Comparison of ENCODE assay signal across 12 mouse cellular contexts in genomic region chr13:93440167-93440566, GRCm38 (mm10). TPM values are rescaled to one million over a fixed set of nuclear protein-coding genes. Genes with fewer than 3 reads are reported as not detected.
DNase-seq lines count a peak whose midpoint lies in the region; ATAC-seq and TF ChIP-seq lines count a peak whose summit lies in the region.
"Had no signal": no experiment of that assay in that cellular context is flagged by ENCODE, and none has a peak within 500 bp of the region (broad histone marks: within the 10 kb centered on the region; RNA-seq: fewer than 3 reads in every experiment).

No protein-coding gene starts in this region.

- no peak for TF ChIP-seq CTCF in liver, postnatal 0 days (IDR thresholded peaks at IDR 0.05; ENCODE audit: low read depth)

- TF ChIP-seq EP300 in liver, postnatal 0 days (IDR thresholded peaks at IDR 0.05; ENCODE audit: low read depth) = no peak

- H3K4me3 ChIP-seq in forebrain, embryonic 11.5 days (ENCODE audit: low read depth, low read length) = no peak overlapping the region
- no peak overlapping the region for H3K4me3 ChIP-seq in forebrain, embryonic 10.5 days
- no peak overlapping the region for H3K4me3 ChIP-seq in midbrain, embryonic 12.5 days
- H3K4me3 ChIP-seq in midbrain, embryonic 10.5 days = no peak overlapping the region
- no peak overlapping the region for H3K4me3 ChIP-seq in liver, postnatal 0 days (ENCODE audit: low read depth, low read length)
- H3K4me3 ChIP-seq: heart, embryonic 15.5 days had no signal

- peak; percentile 77; the same call in 1 of the 2 replicates for ATAC-seq in forebrain, embryonic 11.5 days (replicated peaks; ENCODE audit: low FRiP score)
- ATAC-seq in midbrain, embryonic 12.5 days (ENCODE audit: low FRiP score, low read depth) = peak; percentile 60; the same call in 1 of the 2 replicates
- ATAC-seq in liver, postnatal 0 days = 0 out of 2 replicates have a peak, but pooled peaks have one; percentile 33

- no peak for DNase-seq in forebrain, embryonic 11.5 days (ENCODE audit: low spot score)
- DNase-seq in forebrain, embryonic 10.5 days (ENCODE audit: extremely low spot score, low spot score) = no peak
- DNase-seq in midbrain, embryonic 10.5 days (ENCODE audit: low spot score) = no peak
- DNase-seq in liver, postnatal 0 days = no peak
- DNase-seq in spleen, adult 18-20 months = no peak
- DNase-seq in c-Kit-positive CD71-positive TER-119-positive erythroid progenitor cells, embryonic 14.5 days (ENCODE audit: low spot score) = no peak
- DNase-seq in cerebellum, adult 9-10 months = no peak
- DNase-seq: adrenal gland, postnatal 25 days; cerebellum, postnatal 25 days; kidney, adult 9 months had no signal

- no peak overlapping the region for H3K4me2 ChIP-seq in forebrain, embryonic 11.5 days (ENCODE audit: low read depth, low read length, severe bottlenecking)
- no peak overlapping the region for H3K4me2 ChIP-seq in midbrain, embryonic 12.5 days (replicated peaks)
- no peak overlapping the region for H3K4me2 ChIP-seq in liver, postnatal 0 days (ENCODE audit: low read depth, low read length)
- H3K4me2 ChIP-seq: heart, embryonic 15.5 days had no signal

- H3K27ac ChIP-seq in forebrain, embryonic 11.5 days (ENCODE audit: low read depth, low read length) = no peak overlapping the region
- H3K27ac ChIP-seq in forebrain, embryonic 10.5 days = no peak overlapping the region
- no peak overlapping the region for H3K27ac ChIP-seq in midbrain, embryonic 12.5 days (replicated peaks)
- no peak overlapping the region for H3K27ac ChIP-seq in midbrain, embryonic 10.5 days (replicated peaks)
- no peak overlapping the region for H3K27ac ChIP-seq in liver, postnatal 0 days (ENCODE audit: low read depth)
- H3K27ac ChIP-seq: heart, embryonic 15.5 days had no signal

- H3K27me3 ChIP-seq in forebrain, embryonic 11.5 days (ENCODE audit: control insufficient read depth, insufficient read depth, low read length) = no peaks in the 10 kb centered on the region
- no peaks in the 10 kb centered on the region for H3K27me3 ChIP-seq in forebrain, embryonic 10.5 days (ENCODE audit: poor library complexity, severe bottlenecking)
- no peaks in the 10 kb centered on the region for H3K27me3 ChIP-seq in midbrain, embryonic 12.5 days
- no peaks in the 10 kb centered on the region for H3K27me3 ChIP-seq in midbrain, embryonic 10.5 days (ENCODE audit: low read depth, poor library complexity, severe bottlenecking)
- no peaks in the 10 kb centered on the region for H3K27me3 ChIP-seq in liver, postnatal 0 days (ENCODE audit: insufficient read depth, low read length)
- H3K27me3 ChIP-seq: heart, embryonic 15.5 days had no signal

- WGBS in forebrain, embryonic 11.5 days = 95% methylated on average over 3 of the region's 3 CpGs
- 79% methylated on average over 3 of the region's 3 CpGs for WGBS in forebrain, embryonic 10.5 days
- WGBS in midbrain, embryonic 12.5 days = 83% methylated on average over 3 of the region's 3 CpGs
- 96% methylated on average over 3 of the region's 3 CpGs for WGBS in midbrain, embryonic 10.5 days
- WGBS in liver, postnatal 0 days (ENCODE audit: insufficient replicate concordance) = 88% methylated on average over 3 of the region's 3 CpGs

- no peaks in the 10 kb centered on the region; the same call in 1 of the 2 replicates for H3K36me3 ChIP-seq in forebrain, embryonic 11.5 days (ENCODE audit: control insufficient read depth, insufficient read depth, low read length)
- H3K36me3 ChIP-seq in forebrain, embryonic 10.5 days (replicated peaks) = peaks cover 74% of the 10 kb centered on the region
- H3K36me3 ChIP-seq in midbrain, embryonic 12.5 days = peaks cover 47% of the 10 kb centered on the region
- peaks cover 85% of the 10 kb centered on the region for H3K36me3 ChIP-seq in midbrain, embryonic 10.5 days
- peaks cover 53% of the 10 kb centered on the region for H3K36me3 ChIP-seq in liver, postnatal 0 days (replicated peaks; ENCODE audit: insufficient read depth, low read length)

- no peaks in the 10 kb centered on the region for H3K4me1 ChIP-seq in forebrain, embryonic 11.5 days (replicated peaks; ENCODE audit: control insufficient read depth, insufficient read depth, low read length)
- H3K4me1 ChIP-seq in forebrain, embryonic 10.5 days = no peaks in the 10 kb centered on the region
- no peaks in the 10 kb centered on the region for H3K4me1 ChIP-seq in midbrain, embryonic 12.5 days
- no peaks in the 10 kb centered on the region for H3K4me1 ChIP-seq in midbrain, embryonic 10.5 days
- H3K4me1 ChIP-seq in liver, postnatal 0 days (ENCODE audit: insufficient read depth) = no peaks in the 10 kb centered on the region
- H3K4me1 ChIP-seq: heart, embryonic 15.5 days had no signal

- no peaks in the 10 kb centered on the region for H3K9me3 ChIP-seq in forebrain, embryonic 11.5 days (ENCODE audit: control insufficient read depth, low read length)
- no peaks in the 10 kb centered on the region for H3K9me3 ChIP-seq in forebrain, embryonic 10.5 days
- H3K9me3 ChIP-seq in midbrain, embryonic 12.5 days = no peaks in the 10 kb centered on the region
- H3K9me3 ChIP-seq in midbrain, embryonic 10.5 days (replicated peaks) = no peaks in the 10 kb centered on the region
- no peaks in the 10 kb centered on the region for H3K9me3 ChIP-seq in liver, postnatal 0 days (ENCODE audit: low read length)
- H3K9me3 ChIP-seq: heart, embryonic 15.5 days had no signal

- H3K9ac ChIP-seq in forebrain, embryonic 11.5 days (ENCODE audit: low read length) = no peak overlapping the region
- no peak overlapping the region for H3K9ac ChIP-seq in midbrain, embryonic 12.5 days (replicated peaks)
- no peak overlapping the region for H3K9ac ChIP-seq in liver, postnatal 0 days (replicated peaks)
- H3K9ac ChIP-seq: heart, embryonic 15.5 days had no signal

RNA-seq across cellular contexts. Expression of gene Jmy, which starts 59.4 kb away (rescaled TPM):
- 3.8 and 3.9 TPM in 2 replicates for polyA plus RNA-seq in forebrain, embryonic 11.5 days (2014; fragmentation: Nextera tagmentation; extraction: Ambion mirVana)
- polyA plus RNA-seq in forebrain, embryonic 10.5 days (2016; fragmentation: Nextera tagmentation; extraction: Ambion mirVana) = 2.3 and 2.9 TPM in 2 replicates
- 8.9 and 11.0 TPM in 2 replicates for polyA plus RNA-seq in midbrain, embryonic 12.5 days (2016; fragmentation: Nextera tagmentation; extraction: Ambion mirVana)
- 2.8 and 2.9 TPM in 2 replicates for polyA plus RNA-seq in midbrain, embryonic 10.5 days (2016; fragmentation: Nextera tagmentation; extraction: Ambion mirVana)
- polyA plus RNA-seq in liver, postnatal 0 days (2015; fragmentation: Nextera tagmentation; extraction: Ambion mirVana) = 2.7 and 2.8 TPM in 2 replicates
